Mouse (Mus musculus) embryonic facial prominence, embryonic 12.5 days (tissue): ENCODE measurements around the gene Plekhg1. TPM values are rescaled to one million over a fixed set of nuclear protein-coding genes. Genes with fewer than 3 reads are reported as not detected.

Source experiments
- ATAC-seq: fragments of 200-750 bp; cut with Nextera tagmentation; 2 replicates; pipeline ENCODE4 v1.8.0; 2017; ENCODE audit not compliant: insufficient number of reproducible peaks, insufficient read depth, low FRiP score, low TSS enrichment
- H3K27ac ChIP-seq: fragments of 300-500 bp; sonication (generic); 2 replicates; pipeline ENCODE4 v1.5.1; 2016; ENCODE audit warnings: mild to moderate bottlenecking
- H3K27me3 ChIP-seq: fragments of 300-500 bp; sonication (generic); 2 replicates; pipeline ENCODE4 v1.6.1; 2016; ENCODE audit warnings: mild to moderate bottlenecking, moderate library complexity
- H3K36me3 ChIP-seq: fragments of 300-500 bp; sonication (generic); 2 replicates; pipeline ENCODE4 v1.6.1; 2016; ENCODE audit warnings: mild to moderate bottlenecking
- H3K4me1 ChIP-seq: fragments of 300-500 bp; sonication (generic); 2 replicates; pipeline ENCODE4 v1.6.1; 2016
- H3K4me2 ChIP-seq: fragments of 300-500 bp; sonication (generic); replicated peaks from 2 replicates; pipeline ENCODE4 v1.6.1; 2016; ENCODE audit warnings: mild to moderate bottlenecking, moderate library complexity
- H3K4me3 ChIP-seq: fragments of 300-500 bp; sonication (generic); 2 replicates; pipeline ENCODE4 v1.5.1; 2016; ENCODE audit warnings: mild to moderate bottlenecking
- H3K9ac ChIP-seq: fragments of 300-500 bp; sonication (generic); 2 replicates; pipeline ENCODE4 v1.6.1; 2016; ENCODE audit warnings: mild to moderate bottlenecking, moderate library complexity
- H3K9me3 ChIP-seq: fragments of 300-500 bp; sonication (generic); 2 replicates; pipeline ENCODE4 v1.6.1; 2016; ENCODE audit warnings: mild to moderate bottlenecking, moderate library complexity
- WGBS: fragments of 180-500 bp; shearing (Covaris S2); methylation state at CpG from one replicate; pipeline ENCODE4 v1.1.7; 2016; 5-methylcytosine and 5-hydroxymethylcytosine counted together
- polyA plus RNA-seq: library from polyadenylated mRNA; unstranded; fragments of >200 nt; fragmentation: Nextera tagmentation; extraction: Ambion mirVana; gene quantifications from 2 replicates; pipeline ENCODE4 v1.2.1, GENCODE M21; 2016

Gene Plekhg1
- polyA plus RNA-seq, 1 experiment from 2014 or later = 19.2 TPM

DNA sequence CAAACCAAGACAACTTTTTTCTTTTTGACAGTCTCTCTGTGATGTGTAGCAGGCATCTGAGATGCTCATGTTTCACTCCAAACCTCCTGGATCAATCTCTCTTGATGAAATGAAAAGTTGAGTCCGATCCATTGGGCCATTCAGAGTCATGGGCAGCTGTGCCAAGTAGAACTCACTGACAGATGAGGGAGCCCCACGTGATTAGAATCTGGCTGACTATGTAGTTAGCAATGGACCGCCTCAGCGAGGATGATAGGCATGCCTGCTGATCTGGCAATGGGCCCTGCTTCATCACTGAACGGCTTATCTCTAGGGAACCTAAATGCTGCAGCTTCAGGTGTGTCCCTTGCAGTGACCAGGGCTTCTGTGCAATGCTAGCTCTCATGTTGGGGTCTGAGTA is 3.7 kb downstream of the Plekhg1 start:
- Histone ChIP-seq H3K27ac (no peak overlapping the region), H3K27me3 (no peaks in the 10 kb centered on the region), H3K4me2 (no peak overlapping the region), H3K4me1 (peaks cover 33% of the 10 kb centered on the region), H3K36me3 (no peaks in the 10 kb centered on the region), H3K9me3 (no peaks in the 10 kb centered on the region), H3K9ac (no peak overlapping the region), H3K4me3 (no peak overlapping the region)
- ATAC-seq = no peak
- 84% methylated on average over 5 of the region's 5 CpGs for WGBS

DNA sequence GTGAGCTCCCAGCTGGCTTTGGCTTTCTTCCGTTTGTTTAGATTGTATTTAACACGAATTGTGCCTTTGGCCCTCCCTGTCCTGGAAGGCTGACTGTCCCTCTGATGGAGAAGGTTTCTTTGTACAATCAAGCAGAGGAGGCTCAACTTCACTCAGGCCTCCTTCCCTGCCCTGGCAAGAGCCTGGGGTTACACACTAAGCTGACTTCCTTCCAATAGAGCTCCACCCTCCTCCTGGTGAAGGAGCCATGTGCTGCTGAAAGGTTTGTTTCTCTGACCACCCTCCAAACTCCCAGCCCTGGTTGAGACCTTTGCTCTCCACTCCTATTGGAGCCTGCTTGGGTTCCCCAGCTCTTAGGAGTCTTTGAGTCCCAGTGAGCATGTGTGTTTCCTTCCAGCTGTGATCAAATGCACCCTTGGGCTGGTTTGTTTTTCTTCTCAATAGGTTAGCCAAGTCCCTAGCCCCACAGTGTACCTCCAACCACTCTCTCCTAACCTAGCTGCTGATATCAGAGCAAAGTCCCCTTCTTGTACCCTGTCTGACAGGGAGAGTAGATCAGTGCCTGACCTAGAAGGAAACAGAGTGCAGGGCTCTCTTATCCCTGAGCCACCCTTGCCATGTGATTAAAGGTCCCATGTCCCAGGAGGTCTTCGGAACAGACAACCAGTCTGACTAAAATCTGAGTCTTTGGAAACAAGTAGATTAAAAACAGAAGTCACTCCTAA is 6.8 kb downstream of the Plekhg1 start:
- 46% methylated on average over 3 of the region's 3 CpGs for WGBS
- H3K4me2 ChIP-seq = no peak overlapping the region
- no peak overlapping the region for H3K4me3 ChIP-seq
- no peaks in the 10 kb centered on the region for H3K36me3 ChIP-seq
- no peak for ATAC-seq
- peaks cover 30% of the 10 kb centered on the region for H3K4me1 ChIP-seq
- H3K27ac ChIP-seq = no peak overlapping the region
- no peaks in the 10 kb centered on the region for H3K27me3 ChIP-seq
- no peak overlapping the region for H3K9ac ChIP-seq
- H3K9me3 ChIP-seq = no peaks in the 10 kb centered on the region

DNA sequence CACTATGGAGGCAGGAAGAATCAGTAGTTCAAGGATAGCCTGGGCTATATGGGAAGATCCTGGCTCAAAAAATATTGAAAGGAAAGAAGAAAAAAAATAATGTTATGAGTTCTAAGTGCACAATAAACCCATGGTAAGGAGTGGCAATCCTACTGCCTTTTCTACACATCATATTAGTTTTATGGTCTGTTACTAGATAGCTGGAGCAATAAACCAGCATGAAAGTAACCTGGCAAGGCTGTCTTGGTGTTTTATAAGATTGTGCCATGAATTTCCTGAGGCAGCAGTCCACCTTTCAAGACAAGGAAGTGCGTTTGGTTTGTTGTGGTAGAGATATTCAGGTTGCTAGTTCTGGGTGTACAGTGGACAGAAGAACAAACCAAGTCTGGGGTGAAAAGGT is 9.4 kb downstream of the Plekhg1 start:
- WGBS = 86% methylated on average over 1 of the region's 1 CpGs

DNA sequence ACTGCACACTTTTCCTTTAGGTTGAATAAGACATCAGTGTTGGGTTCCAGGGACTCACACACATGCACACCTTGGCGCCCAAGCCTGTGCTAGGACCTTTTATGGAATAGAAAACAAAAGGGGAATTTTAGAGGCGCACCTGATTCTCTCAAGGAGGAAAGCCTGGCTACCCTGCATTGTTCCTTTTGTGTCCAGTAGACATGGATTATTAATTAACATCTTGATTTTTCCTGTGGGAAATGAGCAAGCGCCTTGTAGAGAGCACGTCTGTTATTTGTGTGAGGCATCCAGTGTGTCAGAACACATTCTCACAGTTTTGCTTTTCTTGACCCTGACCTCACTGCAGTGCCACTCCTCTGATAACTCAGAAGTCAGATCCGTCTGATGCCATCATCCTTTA is 21.8 kb downstream of the Plekhg1 start:
- H3K36me3 ChIP-seq = no peaks in the 10 kb centered on the region
- WGBS = 81% methylated on average over 5 of the region's 5 CpGs
- H3K9me3 ChIP-seq = no peaks in the 10 kb centered on the region
- no peaks in the 10 kb centered on the region for H3K4me1 ChIP-seq
- no peak overlapping the region for H3K27ac ChIP-seq
- H3K27me3 ChIP-seq = no peaks in the 10 kb centered on the region
- no peak overlapping the region for H3K4me3 ChIP-seq
- no peak overlapping the region for H3K4me2 ChIP-seq
- H3K9ac ChIP-seq = no peak overlapping the region
- no peak for ATAC-seq

More for the DNA sequence above, 9.4 kb downstream of the Plekhg1 start:
- no peaks in the 10 kb centered on the region for H3K27me3 ChIP-seq
- peaks cover 16% of the 10 kb centered on the region for H3K4me1 ChIP-seq
- no peaks in the 10 kb centered on the region for H3K36me3 ChIP-seq
- no peak for ATAC-seq
- no peak overlapping the region for H3K4me3 ChIP-seq
- no peak overlapping the region for H3K4me2 ChIP-seq
- no peak overlapping the region for H3K9ac ChIP-seq
- no peaks in the 10 kb centered on the region for H3K9me3 ChIP-seq
- H3K27ac ChIP-seq = no peak overlapping the region

DNA sequence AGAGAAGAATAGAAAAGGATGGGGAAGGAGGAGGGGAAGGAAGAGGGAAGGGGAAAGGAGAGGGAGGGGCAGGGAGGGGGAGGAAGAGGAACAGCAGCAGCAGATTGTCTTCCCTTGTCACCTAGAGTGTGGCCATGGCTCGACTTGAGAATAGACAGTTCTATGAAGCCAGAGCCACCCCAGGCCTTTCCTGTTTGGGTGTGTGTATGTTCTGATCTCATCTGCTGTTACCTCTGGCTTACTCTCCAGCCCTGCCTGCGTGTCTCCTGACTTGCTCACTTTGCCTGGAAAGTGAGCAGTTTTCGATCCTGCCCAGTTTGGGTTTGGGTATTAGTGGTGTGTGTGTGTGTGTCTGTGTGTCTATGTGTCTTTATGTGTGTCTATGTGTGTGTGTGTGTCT is 23.0 kb downstream of the Plekhg1 start:
- WGBS = 69% methylated on average over 3 of the region's 3 CpGs
- Histone ChIP-seq H3K27ac (no peak overlapping the region), H3K4me3 (no peak overlapping the region), H3K9ac (no peak overlapping the region), H3K9me3 (no peaks in the 10 kb centered on the region), H3K4me1 (no peaks in the 10 kb centered on the region), H3K4me2 (no peak overlapping the region), H3K27me3 (no peaks in the 10 kb centered on the region), H3K36me3 (no peaks in the 10 kb centered on the region)
- ATAC-seq = no peak

DNA sequence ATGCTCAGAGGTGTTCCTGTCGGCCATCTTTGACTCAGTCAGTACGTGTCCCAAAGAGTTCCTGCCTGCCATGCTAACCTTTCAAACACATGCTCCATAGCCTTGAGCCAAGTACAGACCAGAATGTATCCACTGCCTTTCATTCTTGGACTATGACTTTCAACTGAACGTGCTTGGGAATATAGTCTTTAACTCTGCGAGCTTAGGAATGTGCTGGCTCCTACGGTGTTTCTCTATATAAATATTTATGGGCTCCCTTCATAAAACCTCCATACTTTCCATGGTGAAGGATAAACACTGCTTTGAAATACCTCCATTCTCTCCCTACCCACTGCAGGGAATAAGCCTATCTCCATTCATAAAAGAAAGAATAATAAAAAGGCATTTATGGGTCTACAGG is 29.0 kb downstream of the Plekhg1 start:
- 78% methylated on average over 5 of the region's 5 CpGs for WGBS

DNA sequence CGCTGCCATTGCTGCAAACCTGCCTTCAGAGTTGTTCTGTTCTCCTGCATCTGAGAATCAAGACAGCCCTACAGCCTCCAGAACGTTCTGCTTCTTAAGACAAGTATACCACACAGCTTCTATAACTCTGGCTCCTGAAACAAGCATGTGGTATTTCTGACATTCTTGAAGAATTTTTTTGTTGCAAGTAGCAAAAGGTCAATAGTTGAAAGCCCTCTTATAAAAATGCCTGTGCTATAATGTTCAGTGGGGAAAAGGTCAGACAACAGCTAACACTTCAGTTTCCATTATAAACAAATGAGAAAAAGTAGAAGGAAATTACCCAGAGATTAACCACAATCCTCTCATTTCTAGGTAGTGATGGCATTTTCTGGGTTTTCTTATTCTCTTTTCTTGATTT is 34.2 kb downstream of the Plekhg1 start:
- Histone ChIP-seq H3K36me3 (peaks cover 12% of the 10 kb centered on the region; the same call in 1 of the 2 replicates), H3K27ac (no peak overlapping the region), H3K9ac (no peak overlapping the region), H3K4me2 (no peak overlapping the region), H3K4me1 (0 out of 2 replicates have a peak, but pooled peaks cover 3% of the 10 kb centered on the region), H3K4me3 (no peak overlapping the region), H3K9me3 (peaks cover 4% of the 10 kb centered on the region; the same call in 1 of the 2 replicates), H3K27me3 (no peaks in the 10 kb centered on the region)
- ATAC-seq = no peak
- 87% methylated on average over 2 of the region's 2 CpGs for WGBS

More for the DNA sequence above, 29.0 kb downstream of the Plekhg1 start:
- Histone ChIP-seq H3K9ac (no peak overlapping the region), H3K36me3 (peaks cover 12% of the 10 kb centered on the region; the same call in 1 of the 2 replicates), H3K4me1 (no peaks in the 10 kb centered on the region), H3K4me3 (no peak overlapping the region), H3K9me3 (peaks cover 4% of the 10 kb centered on the region; the same call in 1 of the 2 replicates), H3K27me3 (no peaks in the 10 kb centered on the region), H3K27ac (no peak overlapping the region), H3K4me2 (no peak overlapping the region)
- no peak for ATAC-seq

DNA sequence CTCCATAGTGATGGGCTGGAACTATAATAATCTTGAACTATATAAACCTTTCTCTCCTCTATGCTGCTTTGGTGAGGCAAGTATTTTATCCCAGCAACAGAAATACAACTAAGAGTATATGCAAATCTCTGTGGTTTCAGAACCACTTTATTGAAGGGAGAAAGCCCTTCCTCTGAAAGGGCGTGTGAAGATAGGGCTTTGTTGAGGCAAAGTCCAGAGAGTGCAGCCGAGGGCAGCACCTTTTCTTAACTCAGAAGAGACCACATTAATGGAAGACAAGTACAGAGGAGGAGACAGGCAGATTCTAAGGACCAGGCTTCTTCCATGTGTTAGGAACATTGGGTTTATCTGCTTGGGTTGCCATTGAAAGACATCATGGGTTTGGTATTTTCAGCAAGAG is 36.6 kb downstream of the Plekhg1 start:
- Histone ChIP-seq H3K4me1 (0 out of 2 replicates have a peak, but pooled peaks cover 4% of the 10 kb centered on the region), H3K36me3 (peaks cover 8% of the 10 kb centered on the region; the same call in 1 of the 2 replicates), H3K4me2 (no peak overlapping the region), H3K27ac (no peak overlapping the region), H3K27me3 (no peaks in the 10 kb centered on the region), H3K4me3 (no peak overlapping the region), H3K9ac (no peak overlapping the region), H3K9me3 (peaks cover 4% of the 10 kb centered on the region; the same call in 1 of the 2 replicates)
- WGBS = 85% methylated on average over 2 of the region's 2 CpGs
- no peak for ATAC-seq

DNA sequence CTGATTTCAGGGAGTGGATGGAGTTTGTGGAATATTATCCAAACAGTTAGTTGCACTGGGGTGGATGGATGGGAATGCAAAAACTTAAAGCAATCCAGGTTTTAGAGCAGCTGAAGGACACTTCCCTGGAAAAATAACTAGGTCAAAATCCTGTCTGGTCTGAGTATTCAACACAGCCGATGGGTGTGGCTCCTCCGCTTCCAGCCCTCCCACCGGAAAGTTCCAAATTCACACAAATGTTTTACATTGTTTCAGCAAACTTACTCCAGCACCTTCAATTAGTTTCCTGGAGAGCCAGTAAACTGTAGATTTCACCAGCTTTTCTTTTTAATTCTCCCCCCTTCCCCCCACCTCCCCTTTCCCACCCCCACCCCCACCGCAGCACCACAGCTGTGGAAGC is 45.2 kb downstream of the Plekhg1 start:
- no peak overlapping the region for H3K9ac ChIP-seq
- H3K27ac ChIP-seq = no peak overlapping the region
- no peak overlapping the region for H3K4me2 ChIP-seq
- no peak overlapping the region for H3K4me3 ChIP-seq
- H3K4me1 ChIP-seq = peaks cover 9% of the 10 kb centered on the region
- ATAC-seq = no peak
- WGBS = 75% methylated on average over 4 of the region's 4 CpGs
- no peaks in the 10 kb centered on the region for H3K9me3 ChIP-seq
- no peaks in the 10 kb centered on the region for H3K36me3 ChIP-seq
- no peaks in the 10 kb centered on the region for H3K27me3 ChIP-seq

DNA sequence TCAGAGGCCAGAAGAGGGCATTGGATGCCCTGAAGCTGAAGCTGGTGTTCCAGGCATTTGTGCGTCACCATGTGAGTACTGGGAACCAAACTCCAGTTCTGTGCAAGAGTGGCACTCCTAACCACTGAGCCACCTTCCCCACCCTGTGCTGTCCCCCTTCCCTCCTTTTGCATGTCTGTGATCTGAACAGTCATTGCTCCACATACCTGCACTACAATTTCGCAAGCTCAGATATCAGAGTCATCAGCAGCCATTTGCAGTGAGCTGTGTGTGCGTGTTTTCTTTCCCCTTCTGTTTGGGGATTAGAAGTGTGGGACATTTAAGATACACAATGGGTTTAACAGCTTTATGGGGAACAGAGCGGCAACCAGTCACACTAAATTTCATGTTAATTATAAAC is 46.4 kb downstream of the Plekhg1 start:
- Histone ChIP-seq H3K9ac (no peak overlapping the region), H3K4me2 (no peak overlapping the region), H3K36me3 (no peaks in the 10 kb centered on the region), H3K9me3 (no peaks in the 10 kb centered on the region), H3K4me3 (no peak overlapping the region), H3K27ac (no peak overlapping the region), H3K27me3 (no peaks in the 10 kb centered on the region), H3K4me1 (peaks cover 9% of the 10 kb centered on the region)
- no peak for ATAC-seq
- 88% methylated on average over 4 of the region's 4 CpGs for WGBS

DNA sequence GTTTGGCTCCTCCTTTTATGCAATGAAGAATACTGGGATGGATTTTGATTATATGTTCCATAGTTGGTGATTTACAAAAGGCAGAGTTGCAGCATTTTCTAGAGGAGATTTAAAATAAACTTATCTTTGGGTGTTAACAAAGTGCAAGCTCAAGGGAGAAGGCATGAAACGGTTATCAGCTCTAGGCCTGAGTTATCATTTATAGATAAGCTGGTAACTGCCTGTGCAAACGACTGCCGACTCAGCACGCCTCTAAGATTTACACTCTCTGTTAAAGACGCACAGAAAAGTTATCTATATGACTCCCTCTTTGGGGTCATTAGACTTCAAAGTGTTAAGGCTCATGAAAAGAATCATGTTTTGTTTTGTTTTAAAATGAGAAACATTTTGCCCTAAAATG is 46.8 kb downstream of the Plekhg1 start:
- Histone ChIP-seq H3K4me3 (no peak overlapping the region), H3K9me3 (no peaks in the 10 kb centered on the region), H3K27ac (no peak overlapping the region), H3K4me1 (peaks cover 9% of the 10 kb centered on the region), H3K27me3 (no peaks in the 10 kb centered on the region), H3K4me2 (no peak overlapping the region), H3K9ac (no peak overlapping the region), H3K36me3 (no peaks in the 10 kb centered on the region)
- ATAC-seq = no peak
- WGBS = 82% methylated on average over 5 of the region's 5 CpGs

DNA sequence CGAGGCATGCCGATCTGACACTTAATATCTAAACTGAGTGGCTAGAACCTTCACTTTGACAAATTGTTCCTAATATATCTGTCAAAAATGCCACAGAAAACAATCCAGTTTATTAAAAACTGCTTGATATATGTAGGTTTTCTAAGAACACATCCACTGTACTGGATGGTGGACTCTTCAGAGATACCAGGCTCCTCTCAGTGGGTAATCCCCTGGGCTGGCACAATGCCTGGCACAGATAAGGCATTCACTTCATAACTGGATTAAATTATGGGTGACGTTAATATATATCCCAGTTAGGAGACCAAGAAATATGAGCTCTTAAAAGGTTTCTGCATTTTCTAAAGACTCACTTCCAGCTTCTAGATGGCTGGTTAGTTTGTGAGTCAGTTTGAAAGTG is 53.7 kb downstream of the Plekhg1 start:
- Histone ChIP-seq H3K4me2 (no peak overlapping the region), H3K36me3 (no peaks in the 10 kb centered on the region), H3K9ac (no peak overlapping the region), H3K27me3 (no peaks in the 10 kb centered on the region), H3K9me3 (no peaks in the 10 kb centered on the region), H3K27ac (no peak overlapping the region), H3K4me1 (0 out of 2 replicates have a peak, but pooled peaks cover 7% of the 10 kb centered on the region), H3K4me3 (no peak overlapping the region)
- WGBS = 71% methylated on average over 3 of the region's 3 CpGs
- no peak for ATAC-seq
